In genomic region chr11:4620017-4620485, GRCm38 (mm10) we compare ENCODE assay signal across 17 mouse cellular contexts. TPM values are rescaled to one million over a fixed set of nuclear protein-coding genes. Genes with fewer than 3 reads are reported as not detected.
DNase-seq lines count a peak whose midpoint lies in the region; ATAC-seq lines count a peak whose summit lies in the region.
"Had no signal": no experiment of that assay in that cellular context is flagged by ENCODE, and none has a peak within 500 bp of the region (broad histone marks: within the 10 kb centered on the region; RNA-seq: fewer than 3 reads in every experiment).

Gene Gm11032 (plus strand): TSS chr11:4620067.

- DNase-seq in heart, adult 11 months = peak; percentile 93
- no peak for DNase-seq in heart, postnatal 36 days
- DNase-seq in layer of hippocampus, adult 9-11 months = peak; percentile 21
- DNase-seq in layer of hippocampus, postnatal 25 days (ENCODE audit: extremely low spot score in 1 of 2, low spot score in 1 of 2) = no peak
- DNase-seq in left cerebral cortex, postnatal 25 days (ENCODE audit: low spot score in 2 of 2) = peak; percentile 43 to 73
- no peak for DNase-seq in kidney, adult 18-20 months
- no peak for DNase-seq in cerebellum, adult 8-10 months
- DNase-seq: kidney, postnatal 36 days; thymus, postnatal 25 days had no signal

- ATAC-seq in erythroblast, adult 5-6 weeks (replicated peaks; ENCODE audit: low FRiP score, poor library complexity, severe bottlenecking) = peak; percentile 42; the same call in 1 of the 2 replicates
- ATAC-seq: forebrain, embryonic 16.5 days; intestine, embryonic 16.5 days had no signal

- intact Hi-C loops in heart, postnatal 36 days (cut with DNase I) = no loop called here
- intact Hi-C loops in left cerebral cortex, postnatal 25 days (cut with DNase I) = no loop called here

RNA-seq across cellular contexts. Expression of gene Gm11032, which starts in this region (rescaled TPM):
- not detected for total RNA-seq in heart, postnatal 36 days (2021)
- not detected for total RNA-seq in layer of hippocampus, postnatal 25 days (2021)
- total RNA-seq in erythroblast, adult 5-6 weeks (2015; ENCODE audit: low replicate concordance) = not detected in 2 replicates
- total RNA-seq in erythroblast, adult 5-6 weeks (2017; ENCODE audit: low replicate concordance) = not detected in 2 replicates
- not detected for total RNA-seq in left cerebral cortex, postnatal 25 days (2021)
- total RNA-seq: adrenal gland, adult 2 months; ES-E14; gastrocnemius, postnatal 36 days; layer of hippocampus, postnatal 14 days; neutrophil, adult 5-6 weeks had no signal

Comparison
In these comparisons a context has a peak if more than half of its experiments do, and no peak if none do; other contexts are left out.
1. DNase-seq: peak in heart, adult 11 months (single experiment) and layer of hippocampus, adult 9-11 months (single experiment); none in heart, postnatal 36 days (0 of 2), layer of hippocampus, postnatal 25 days (0 of 2), kidney, adult 18-20 months (single experiment) and cerebellum, adult 8-10 months (single experiment).
2. Peak in ATAC-seq in erythroblast, adult 5-6 weeks; RNA of the gene not detected or under 1 TPM.
3. Peak in DNase-seq in left cerebral cortex, postnatal 25 days; RNA of the gene not detected or under 1 TPM.